Mouse (Mus musculus) heart, adult 9 months (tissue): ENCODE data around the gene Tbx6.

Experiments used
- DNase-seq, 2 experiments: peaks; one replicate each; pipeline ENCODE4 v3.0.0; 2022; ENCODE audit warnings: low spot score in 2 of 2

Gene Tbx6

GRCm38 (mm10) chr7:126780971-126781635 is at the start of gene Tbx6:
Gene Tbx6, plus strand, starts transcription at chr7:126781483.
- peak in 1 of 2 experiments; percentile 49 for DNase-seq

GRCm38 (mm10) chr7:126736122-126736521 is 45.2 kb upstream of the Tbx6 start:
- no peak for DNase-seq

- no peak for DNase-seq
Measured at GRCm38 (mm10) chr7:126739551-126739950, 41.7 kb upstream of the Tbx6 start.

- no peak for DNase-seq
Measured at GRCm38 (mm10) chr7:126740132-126740735, 41.0 kb upstream of the Tbx6 start.

GRCm38 (mm10) chr7:126740977-126741376 is 40.3 kb upstream of the Tbx6 start:
- DNase-seq: no peak

GRCm38 (mm10) chr7:126741452-126741851 is 39.8 kb upstream of the Tbx6 start:
- no peak for DNase-seq

- no peak for DNase-seq
Measured at GRCm38 (mm10) chr7:126741964-126742482, 39.3 kb upstream of the Tbx6 start.

- peak in 1 of 2 experiments; percentile 55 for DNase-seq
Measured at GRCm38 (mm10) chr7:126746066-126746465, 35.2 kb upstream of the Tbx6 start.

GRCm38 (mm10) chr7:126746798-126747197 is 34.5 kb upstream of the Tbx6 start:
- DNase-seq: no peak

GRCm38 (mm10) chr7:126748824-126749223 is 32.5 kb upstream of the Tbx6 start:
- no peak for DNase-seq

GRCm38 (mm10) chr7:126749582-126750343 is 31.5 kb upstream of the Tbx6 start:
- DNase-seq: no peak

- peak; percentile 79 to 82 for DNase-seq
Measured at GRCm38 (mm10) chr7:126754866-126755265, 26.4 kb upstream of the Tbx6 start.

- no peak for DNase-seq
Measured at GRCm38 (mm10) chr7:126758539-126758938, 22.7 kb upstream of the Tbx6 start.

GRCm38 (mm10) chr7:126759050-126759671 is 22.1 kb upstream of the Tbx6 start, which contains the start of gene Mapk3:
Gene Mapk3, plus strand, starts transcription at chr7:126759601.
- DNase-seq: peak; percentile 92 to 93

GRCm38 (mm10) chr7:126759672-126760390 is 21.5 kb upstream of the Tbx6 start:
- DNase-seq: peak in 1 of 2 experiments; percentile 52

- peak; percentile 89 to 93 for DNase-seq
Measured at GRCm38 (mm10) chr7:126760391-126760802, 20.9 kb upstream of the Tbx6 start.

- no peak for DNase-seq
Measured at GRCm38 (mm10) chr7:126760956-126761355, 20.3 kb upstream of the Tbx6 start.

- no peak for DNase-seq
Measured at GRCm38 (mm10) chr7:126761529-126762067, 19.7 kb upstream of the Tbx6 start.

- DNase-seq: no peak
Measured at GRCm38 (mm10) chr7:126762471-126763008, 18.7 kb upstream of the Tbx6 start.

GRCm38 (mm10) chr7:126765540-126765939 is 15.7 kb upstream of the Tbx6 start:
- no peak for DNase-seq

GRCm38 (mm10) chr7:126766201-126766600 is 15.1 kb upstream of the Tbx6 start, which contains the start of gene Gdpd3:
Gene Gdpd3, plus strand, starts transcription at chr7:126766334.
- no peak for DNase-seq
